Mouse (Mus musculus): Measurements from ENCODE around the gene 4922502D21Rik.
"Not testable (repeated sequence)": the region's sequence is repeated elsewhere in the genome, so short reads cannot be mapped to it uniquely, and the experiment has no call there.

4922502D21Rik gene

GRCm38 (mm10) chr6:129331610-129332009 lies at the start of gene 4922502D21Rik:
4922502D21Rik (minus strand) TSS chr6:129331796.
- DNase-seq (ENCODE audit: low spot score): no peak

- no peak for DNase-seq (ENCODE audit: low spot score)
Observed at GRCm38 (mm10) chr6:129380454-129380853, 48.9 kb upstream of the 4922502D21Rik start.

- DNase-seq (ENCODE audit: low spot score): no peak
Observed at GRCm38 (mm10) chr6:129374937-129375471, 43.4 kb upstream of the 4922502D21Rik start.

GRCm38 (mm10) chr6:129369374-129370132 lies 38.0 kb upstream of the 4922502D21Rik start:
- DNase-seq (ENCODE audit: low spot score): no peak

- DNase-seq (ENCODE audit: low spot score): no peak
Observed at GRCm38 (mm10) chr6:129365959-129366359, 34.4 kb upstream of the 4922502D21Rik start.

GRCm38 (mm10) chr6:129363942-129364341 lies 32.3 kb upstream of the 4922502D21Rik start:
- DNase-seq (ENCODE audit: low spot score): no peak

GRCm38 (mm10) chr6:129359515-129359914 lies 27.9 kb upstream of the 4922502D21Rik start:
- DNase-seq (ENCODE audit: low spot score): no peak

- DNase-seq (ENCODE audit: low spot score): no peak
Observed at GRCm38 (mm10) chr6:129356430-129356829, 24.8 kb upstream of the 4922502D21Rik start.

GRCm38 (mm10) chr6:129355774-129356173 lies 24.2 kb upstream of the 4922502D21Rik start:
- no peak for DNase-seq (ENCODE audit: low spot score)

- no peak for DNase-seq (ENCODE audit: low spot score)
Observed at GRCm38 (mm10) chr6:129351091-129351490, 19.5 kb upstream of the 4922502D21Rik start.

GRCm38 (mm10) chr6:129349524-129350352 lies 18.1 kb upstream of the 4922502D21Rik start:
- DNase-seq (ENCODE audit: low spot score): no peak

- no peak for DNase-seq (ENCODE audit: low spot score)
Observed at GRCm38 (mm10) chr6:129344408-129344807, 12.8 kb upstream of the 4922502D21Rik start.

- not testable (repeated sequence) for DNase-seq (ENCODE audit: low spot score)
Observed at GRCm38 (mm10) chr6:129342391-129342790, 10.8 kb upstream of the 4922502D21Rik start, which contains the start of gene Clec12a. Clec12a (plus strand) TSS chr6:129342691.

- DNase-seq (ENCODE audit: low spot score): no peak
Observed at GRCm38 (mm10) chr6:129337751-129338150, 6.2 kb upstream of the 4922502D21Rik start.

GRCm38 (mm10) chr6:129333674-129334078 lies 2.1 kb upstream of the 4922502D21Rik start:
- DNase-seq (ENCODE audit: low spot score): peak; percentile 39

GRCm38 (mm10) chr6:129326568-129327150 lies 4.9 kb downstream of the 4922502D21Rik start:
- no peak for DNase-seq (ENCODE audit: low spot score)

- no peak for DNase-seq (ENCODE audit: low spot score)
Observed at GRCm38 (mm10) chr6:129326016-129326415, 5.6 kb downstream of the 4922502D21Rik start.

- DNase-seq (ENCODE audit: low spot score): no peak
Observed at GRCm38 (mm10) chr6:129319331-129319730, 12.3 kb downstream of the 4922502D21Rik start.

GRCm38 (mm10) chr6:129318395-129318794 lies 13.2 kb downstream of the 4922502D21Rik start:
- no peak for DNase-seq (ENCODE audit: low spot score)

GRCm38 (mm10) chr6:129316463-129316862 lies 15.1 kb downstream of the 4922502D21Rik start:
- no peak for DNase-seq (ENCODE audit: low spot score)

GRCm38 (mm10) chr6:129315698-129316097 lies 15.9 kb downstream of the 4922502D21Rik start:
- no peak for DNase-seq (ENCODE audit: low spot score)

- DNase-seq (ENCODE audit: low spot score): no peak
Observed at GRCm38 (mm10) chr6:129314655-129315168, 16.9 kb downstream of the 4922502D21Rik start.

Data from ovary, postnatal 36 days (tissue).